Mouse (Mus musculus): ENCODE measurements around the gene Sds. TPM values are rescaled to one million over a fixed set of nuclear protein-coding genes. Genes with fewer than 3 reads are reported as not detected.

Sds gene
- total RNA-seq (2021) = not detected
- long read RNA-seq, experiment 1 = 0 reads
- long read RNA-seq, experiment 2 = 0 reads

GRCm38 (mm10) chr5:120476296-120476695 is at the start of gene Sds:
TSS of gene Sds (plus strand) at chr5:120476526.
- no peak for DNase-seq

- DNase-seq = no peak
Observed at GRCm38 (mm10) chr5:120426572-120426971, 49.8 kb upstream of the Sds start.

GRCm38 (mm10) chr5:120427451-120427938 is 48.8 kb upstream of the Sds start:
- no peak for DNase-seq

- no peak for DNase-seq
Observed at GRCm38 (mm10) chr5:120428189-120428838, 48.0 kb upstream of the Sds start.

GRCm38 (mm10) chr5:120428990-120429389 is 47.3 kb upstream of the Sds start:
- no peak for DNase-seq

GRCm38 (mm10) chr5:120429692-120430091 is 46.6 kb upstream of the Sds start:
- DNase-seq = no peak

- no peak for DNase-seq
Observed at GRCm38 (mm10) chr5:120431001-120431583, 45.2 kb upstream of the Sds start.

- DNase-seq = no peak
Observed at GRCm38 (mm10) chr5:120431649-120432485, 44.5 kb upstream of the Sds start, which contains the start of gene Lhx5. TSS of gene Lhx5 (plus strand) at chr5:120431699.

GRCm38 (mm10) chr5:120432486-120433015 is 43.8 kb upstream of the Sds start:
- DNase-seq = no peak

GRCm38 (mm10) chr5:120433135-120433760 is 43.1 kb upstream of the Sds start:
- DNase-seq = no peak

GRCm38 (mm10) chr5:120434231-120434735 is 42.0 kb upstream of the Sds start:
- DNase-seq = no peak

GRCm38 (mm10) chr5:120435006-120435681 is 41.2 kb upstream of the Sds start:
- DNase-seq = no peak

- no peak for DNase-seq
Observed at GRCm38 (mm10) chr5:120435731-120436501, 40.4 kb upstream of the Sds start.

GRCm38 (mm10) chr5:120436885-120437495 is 39.3 kb upstream of the Sds start:
- no peak for DNase-seq

GRCm38 (mm10) chr5:120437539-120437938 is 38.8 kb upstream of the Sds start:
- no peak for DNase-seq

GRCm38 (mm10) chr5:120437986-120438385 is 38.3 kb upstream of the Sds start:
- DNase-seq = no peak

- no peak for DNase-seq
Observed at GRCm38 (mm10) chr5:120438469-120438868, 37.9 kb upstream of the Sds start.

- no peak for DNase-seq
Observed at GRCm38 (mm10) chr5:120438991-120439710, 37.2 kb upstream of the Sds start.
